Mouse (Mus musculus): ENCODE results near the gene Naif1. TPM values are rescaled to one million over a fixed set of nuclear protein-coding genes. Genes with fewer than 3 reads are reported as not detected.
"Not testable (repeated sequence)": the region's sequence is repeated elsewhere in the genome, so short reads cannot be mapped to it uniquely, and the experiment has no call there.

Naif1 gene
- polyA plus RNA-seq, 1 experiment from 2014 or later: 6.0 TPM

DNA sequence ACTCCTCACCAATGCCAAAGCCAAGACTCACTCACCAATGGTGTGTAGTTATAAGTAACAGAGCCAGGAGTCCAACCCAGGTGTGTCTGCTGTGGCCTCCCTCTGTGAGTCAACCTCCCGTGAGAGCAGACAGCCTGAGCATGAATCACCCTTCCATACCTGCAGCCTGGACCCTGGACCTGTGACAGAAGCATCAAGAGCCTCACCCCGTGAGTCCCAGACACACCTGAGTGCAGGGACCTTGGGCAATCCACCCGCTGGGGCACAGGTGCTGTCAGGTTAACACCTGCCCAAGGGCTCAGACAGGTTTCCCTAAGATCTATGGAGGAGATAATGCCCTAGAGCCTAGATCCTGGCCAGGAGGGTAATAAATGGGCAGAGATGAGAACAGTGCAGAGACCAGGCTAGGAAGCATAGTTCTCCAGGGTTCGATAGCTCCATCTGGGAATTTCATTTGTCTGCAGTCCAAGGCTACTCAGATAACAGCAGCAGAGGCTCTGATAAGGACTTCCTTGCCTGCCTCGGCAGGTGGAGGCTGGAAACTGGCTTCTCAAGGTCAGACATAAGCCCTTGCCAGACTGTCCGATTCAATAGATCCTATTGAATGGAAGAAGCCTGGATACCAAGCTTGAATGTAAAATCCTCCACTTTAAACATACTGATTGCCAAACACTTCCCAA is 20.9 kb downstream of the Naif1 start:
- no peaks in the 10 kb centered on the region for H3K4me1 ChIP-seq (ENCODE audit: control insufficient read depth, insufficient read depth, low read length)
- H3K27ac ChIP-seq (replicated peaks; ENCODE audit: low read depth, low read length): no peak overlapping the region
- ATAC-seq (replicated peaks; ENCODE audit: insufficient number of reproducible peaks, low FRiP score, low TSS enrichment, low read depth) (no peak), DNase-seq (ENCODE audit: low spot score) (no peak)
- no peaks in the 10 kb centered on the region for H3K9me3 ChIP-seq (replicated peaks; ENCODE audit: control insufficient read depth, low read length)
- no peak overlapping the region for H3K9ac ChIP-seq (replicated peaks; ENCODE audit: low read length)
- WGBS: 92% methylated on average over 6 of the region's 6 CpGs
- H3K4me2 ChIP-seq (ENCODE audit: low read depth, low read length): no peak overlapping the region
- H3K4me3 ChIP-seq (ENCODE audit: low read depth, low read length): no peak overlapping the region
- H3K36me3 ChIP-seq (replicated peaks; ENCODE audit: control insufficient read depth, insufficient read depth, low read depth, low read length): no peaks in the 10 kb centered on the region
- no peaks in the 10 kb centered on the region for H3K27me3 ChIP-seq (ENCODE audit: control insufficient read depth, insufficient read depth, low read length)

GRCm38 (mm10) chr2:32471681-32472061 is 21.4 kb downstream of the Naif1 start:
- Histone ChIP-seq H3K4me1 (ENCODE audit: control insufficient read depth, insufficient read depth, low read length) (no peaks in the 10 kb centered on the region), H3K27ac (replicated peaks; ENCODE audit: low read depth, low read length) (no peak overlapping the region), H3K36me3 (replicated peaks; ENCODE audit: control insufficient read depth, insufficient read depth, low read depth, low read length) (no peaks in the 10 kb centered on the region), H3K9me3 (replicated peaks; ENCODE audit: control insufficient read depth, low read length) (no peaks in the 10 kb centered on the region), H3K4me2 (ENCODE audit: low read depth, low read length) (no peak overlapping the region), H3K9ac (replicated peaks; ENCODE audit: low read length) (no peak overlapping the region), H3K4me3 (ENCODE audit: low read depth, low read length) (no peak overlapping the region), H3K27me3 (ENCODE audit: control insufficient read depth, insufficient read depth, low read length) (no peaks in the 10 kb centered on the region)
- ATAC-seq (replicated peaks; ENCODE audit: insufficient number of reproducible peaks, low FRiP score, low TSS enrichment, low read depth) (no peak), DNase-seq (ENCODE audit: low spot score) (no peak)
- WGBS: 78% methylated on average over 6 of the region's 6 CpGs

GRCm38 (mm10) chr2:32475361-32475760 is 25.1 kb downstream of the Naif1 start:
- H3K4me3 ChIP-seq (ENCODE audit: low read depth, low read length); H3K4me2 ChIP-seq (ENCODE audit: low read depth, low read length); H3K9me3 ChIP-seq (replicated peaks; ENCODE audit: control insufficient read depth, low read length); DNase-seq (ENCODE audit: low spot score); H3K4me1 ChIP-seq (ENCODE audit: control insufficient read depth, insufficient read depth, low read length); H3K36me3 ChIP-seq (replicated peaks; ENCODE audit: control insufficient read depth, insufficient read depth, low read depth, low read length); H3K9ac ChIP-seq (replicated peaks; ENCODE audit: low read length); ATAC-seq (replicated peaks; ENCODE audit: insufficient number of reproducible peaks, low FRiP score, low TSS enrichment, low read depth); H3K27ac ChIP-seq (replicated peaks; ENCODE audit: low read depth, low read length); H3K27me3 ChIP-seq (ENCODE audit: control insufficient read depth, insufficient read depth, low read length): not testable (repeated sequence)
- 100% methylated on average over 4 of the region's 9 CpGs for WGBS

GRCm38 (mm10) chr2:32482351-32482750 is 32.1 kb downstream of the Naif1 start:
- H3K4me2 ChIP-seq (ENCODE audit: low read depth, low read length): no peak overlapping the region
- no peak overlapping the region for H3K27ac ChIP-seq (replicated peaks; ENCODE audit: low read depth, low read length)
- no peaks in the 10 kb centered on the region for H3K27me3 ChIP-seq (ENCODE audit: control insufficient read depth, insufficient read depth, low read length)
- H3K4me3 ChIP-seq (ENCODE audit: low read depth, low read length): no peak overlapping the region
- no peak for DNase-seq (ENCODE audit: low spot score)
- no peak overlapping the region for H3K9ac ChIP-seq (replicated peaks; ENCODE audit: low read length)
- 94% methylated on average over 8 of the region's 8 CpGs for WGBS
- no peak for ATAC-seq (replicated peaks; ENCODE audit: insufficient number of reproducible peaks, low FRiP score, low TSS enrichment, low read depth)
- H3K9me3 ChIP-seq (replicated peaks; ENCODE audit: control insufficient read depth, low read length): no peaks in the 10 kb centered on the region
- no peaks in the 10 kb centered on the region for H3K4me1 ChIP-seq (ENCODE audit: control insufficient read depth, insufficient read depth, low read length)
- no peaks in the 10 kb centered on the region for H3K36me3 ChIP-seq (replicated peaks; ENCODE audit: control insufficient read depth, insufficient read depth, low read depth, low read length)

- ATAC-seq (replicated peaks; ENCODE audit: insufficient number of reproducible peaks, low FRiP score, low TSS enrichment, low read depth): no peak
- H3K4me1 ChIP-seq (ENCODE audit: control insufficient read depth, insufficient read depth, low read length): no peaks in the 10 kb centered on the region
- H3K4me2 ChIP-seq (ENCODE audit: low read depth, low read length): no peak overlapping the region
- H3K4me3 ChIP-seq (ENCODE audit: low read depth, low read length): no peak overlapping the region
- 80% methylated on average over 8 of the region's 9 CpGs for WGBS
- no peaks in the 10 kb centered on the region for H3K9me3 ChIP-seq (replicated peaks; ENCODE audit: control insufficient read depth, low read length)
- no peak overlapping the region for H3K27ac ChIP-seq (replicated peaks; ENCODE audit: low read depth, low read length)
- DNase-seq (ENCODE audit: low spot score): peak; percentile 35
- no peaks in the 10 kb centered on the region for H3K27me3 ChIP-seq (ENCODE audit: control insufficient read depth, insufficient read depth, low read length)
- H3K36me3 ChIP-seq (replicated peaks; ENCODE audit: control insufficient read depth, insufficient read depth, low read depth, low read length): no peaks in the 10 kb centered on the region
- H3K9ac ChIP-seq (replicated peaks; ENCODE audit: low read length): no peak overlapping the region
These were observed 33.1 kb downstream of the Naif1 start for GRCm38 (mm10) chr2:32483179-32483875.

GRCm38 (mm10) chr2:32484933-32485332 is 34.7 kb downstream of the Naif1 start:
- Histone ChIP-seq H3K4me2 (ENCODE audit: low read depth, low read length) (no peak overlapping the region), H3K4me1 (ENCODE audit: control insufficient read depth, insufficient read depth, low read length) (no peaks in the 10 kb centered on the region), H3K4me3 (ENCODE audit: low read depth, low read length) (no peak overlapping the region), H3K9me3 (replicated peaks; ENCODE audit: control insufficient read depth, low read length) (no peaks in the 10 kb centered on the region), H3K27me3 (ENCODE audit: control insufficient read depth, insufficient read depth, low read length) (no peaks in the 10 kb centered on the region), H3K36me3 (replicated peaks; ENCODE audit: control insufficient read depth, insufficient read depth, low read depth, low read length) (no peaks in the 10 kb centered on the region), H3K9ac (replicated peaks; ENCODE audit: low read length) (no peak overlapping the region), H3K27ac (replicated peaks; ENCODE audit: low read depth, low read length) (no peak overlapping the region)
- DNase-seq (ENCODE audit: low spot score) (no peak), ATAC-seq (replicated peaks; ENCODE audit: insufficient number of reproducible peaks, low FRiP score, low TSS enrichment, low read depth) (no peak)
- WGBS: 86% methylated on average over 6 of the region's 6 CpGs

DNA sequence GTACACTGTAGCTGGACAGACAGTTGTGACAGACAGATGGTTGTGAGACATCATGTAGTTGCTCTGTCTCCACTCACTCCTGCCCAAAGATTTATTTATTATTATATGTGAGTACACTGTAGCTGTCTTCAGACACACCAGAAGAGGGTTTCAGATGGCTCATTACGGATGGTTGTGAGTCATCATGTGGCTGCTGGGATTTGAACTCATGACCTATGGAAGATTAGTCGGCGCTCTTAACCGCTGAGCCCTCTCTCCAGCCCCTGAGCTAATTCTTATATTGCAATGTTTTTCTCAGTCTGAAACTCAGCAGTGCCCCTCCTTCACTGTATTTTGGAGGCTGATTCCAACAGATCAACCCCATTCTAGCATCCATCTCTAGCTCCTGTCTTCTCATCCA is 35.5 kb downstream of the Naif1 start:
- DNase-seq (ENCODE audit: low spot score): no peak
- H3K9ac ChIP-seq (replicated peaks; ENCODE audit: low read length): no peak overlapping the region
- H3K27me3 ChIP-seq (ENCODE audit: control insufficient read depth, insufficient read depth, low read length): no peaks in the 10 kb centered on the region
- H3K4me1 ChIP-seq (ENCODE audit: control insufficient read depth, insufficient read depth, low read length): no peaks in the 10 kb centered on the region
- 85% methylated on average over 4 of the region's 4 CpGs for WGBS
- no peak for ATAC-seq (replicated peaks; ENCODE audit: insufficient number of reproducible peaks, low FRiP score, low TSS enrichment, low read depth)
- no peaks in the 10 kb centered on the region for H3K9me3 ChIP-seq (replicated peaks; ENCODE audit: control insufficient read depth, low read length)
- H3K36me3 ChIP-seq (replicated peaks; ENCODE audit: control insufficient read depth, insufficient read depth, low read depth, low read length): no peaks in the 10 kb centered on the region
- H3K4me2 ChIP-seq (ENCODE audit: low read depth, low read length): no peak overlapping the region
- H3K4me3 ChIP-seq (ENCODE audit: low read depth, low read length): no peak overlapping the region
- H3K27ac ChIP-seq (replicated peaks; ENCODE audit: low read depth, low read length): no peak overlapping the region

- 93% methylated on average over 9 of the region's 9 CpGs for WGBS
- DNase-seq (ENCODE audit: low spot score) (no peak), ATAC-seq (replicated peaks; ENCODE audit: insufficient number of reproducible peaks, low FRiP score, low TSS enrichment, low read depth) (no peak)
- no peak overlapping the region for H3K4me2 ChIP-seq (ENCODE audit: low read depth, low read length)
- H3K4me3 ChIP-seq (ENCODE audit: low read depth, low read length): no peak overlapping the region
- H3K27me3 ChIP-seq (ENCODE audit: control insufficient read depth, insufficient read depth, low read length): no peaks in the 10 kb centered on the region
- no peaks in the 10 kb centered on the region for H3K36me3 ChIP-seq (replicated peaks; ENCODE audit: control insufficient read depth, insufficient read depth, low read depth, low read length)
- no peak overlapping the region for H3K27ac ChIP-seq (replicated peaks; ENCODE audit: low read depth, low read length)
- H3K9me3 ChIP-seq (replicated peaks; ENCODE audit: control insufficient read depth, low read length): no peaks in the 10 kb centered on the region
- no peaks in the 10 kb centered on the region for H3K4me1 ChIP-seq (ENCODE audit: control insufficient read depth, insufficient read depth, low read length)
- no peak overlapping the region for H3K9ac ChIP-seq (replicated peaks; ENCODE audit: low read length)
These were observed 35.9 kb downstream of the Naif1 start for GRCm38 (mm10) chr2:32486155-32486554.

All from embryonic facial prominence, embryonic 11.5 days (tissue).